Mouse (Mus musculus): ENCODE measurements around the gene Tcn2.

Tcn2 gene

GRCm38 (mm10) chr11:3894406-3895281 lies 37.3 kb downstream of the Tcn2 start, which contains the start of the genes 4921536K21Rik and Dusp18:
Gene 4921536K21Rik, minus strand, starts transcription at chr11:3895098.
Gene Dusp18, plus strand, starts transcription at chr11:3895240.
- in situ Hi-C loops (cut with MboI, MseI): no loop called here

- in situ Hi-C loops (cut with MboI, MseI): no loop called here
Measured at GRCm38 (mm10) chr11:3893970-3894369, 38.0 kb downstream of the Tcn2 start.

- in situ Hi-C loops (cut with MboI, MseI): no loop called here
Measured at GRCm38 (mm10) chr11:3887331-3887730, 44.6 kb downstream of the Tcn2 start.

- in situ Hi-C loops (cut with MboI, MseI): no loop called here
Measured at GRCm38 (mm10) chr11:3883711-3884110, 48.2 kb downstream of the Tcn2 start.

GRCm38 (mm10) chr11:3879836-3880235 lies 52.1 kb downstream of the Tcn2 start:
- in situ Hi-C loops (cut with MboI, MseI): no loop called here

- in situ Hi-C loops (cut with MboI, MseI): no loop called here
Measured at GRCm38 (mm10) chr11:3878660-3879059, 53.3 kb downstream of the Tcn2 start.

GRCm38 (mm10) chr11:3876419-3876818 lies 55.5 kb downstream of the Tcn2 start:
- in situ Hi-C loops (cut with MboI, MseI): no loop called here
